Mouse (Mus musculus): ENCODE data around the gene Erich3. TPM values are rescaled to one million over a fixed set of nuclear protein-coding genes. Genes with fewer than 3 reads are reported as not detected.

The Erich3 gene
- polyA plus RNA-seq, 1 experiment: 0.42 TPM

GRCm38 (mm10) chr3:154704755-154705154 lies 41.1 kb downstream of the Erich3 start:
- 87% methylated on average over 6 of the region's 6 CpGs for WGBS
- H3K27me3 ChIP-seq (ENCODE audit: control insufficient read depth, insufficient read depth, low read length): no peaks in the 10 kb centered on the region
- no peak for DNase-seq
- H3K4me1 ChIP-seq (replicated peaks; ENCODE audit: control insufficient read depth, insufficient read depth, low read length): no peaks in the 10 kb centered on the region
- H3K27ac ChIP-seq (ENCODE audit: control insufficient read depth, insufficient read depth, low read length): no peak overlapping the region
- no peak for TF ChIP-seq POLR2A (IDR thresholded peaks at IDR 0.05; ENCODE audit: control insufficient read depth, extremely low read depth, insufficient read depth, low read length, poor library complexity)
- no peak for TF ChIP-seq CTCF (IDR thresholded peaks at IDR 0.05; ENCODE audit: borderline replicate concordance, control insufficient read depth, extremely low read depth, insufficient read depth, low read length, poor library complexity)
- no peaks in the 10 kb centered on the region for H3K36me3 ChIP-seq (ENCODE audit: control insufficient read depth, insufficient read depth, low read length)
- H3K4me3 ChIP-seq (ENCODE audit: control insufficient read depth, insufficient read depth, low read length): no peak overlapping the region

- no peak for TF ChIP-seq POLR2A (IDR thresholded peaks at IDR 0.05; ENCODE audit: control insufficient read depth, extremely low read depth, insufficient read depth, low read length, poor library complexity)
- no peak for TF ChIP-seq CTCF (IDR thresholded peaks at IDR 0.05; ENCODE audit: borderline replicate concordance, control insufficient read depth, extremely low read depth, insufficient read depth, low read length, poor library complexity)
- Histone ChIP-seq H3K36me3 (ENCODE audit: control insufficient read depth, insufficient read depth, low read length) (no peaks in the 10 kb centered on the region), H3K4me1 (replicated peaks; ENCODE audit: control insufficient read depth, insufficient read depth, low read length) (no peaks in the 10 kb centered on the region), H3K27me3 (ENCODE audit: control insufficient read depth, insufficient read depth, low read length) (no peaks in the 10 kb centered on the region), H3K4me3 (ENCODE audit: control insufficient read depth, insufficient read depth, low read length) (no peak overlapping the region), H3K27ac (ENCODE audit: control insufficient read depth, insufficient read depth, low read length) (no peak overlapping the region)
- WGBS: 95% methylated on average over 3 of the region's 3 CpGs
- DNase-seq: no peak
Observed at GRCm38 (mm10) chr3:154708150-154708549, 44.5 kb downstream of the Erich3 start.

- WGBS: 78% methylated on average over 7 of the region's 7 CpGs
- no peak overlapping the region for H3K27ac ChIP-seq (ENCODE audit: control insufficient read depth, insufficient read depth, low read length)
- no peak for DNase-seq
- no peaks in the 10 kb centered on the region for H3K4me1 ChIP-seq (replicated peaks; ENCODE audit: control insufficient read depth, insufficient read depth, low read length)
- no peaks in the 10 kb centered on the region for H3K27me3 ChIP-seq (ENCODE audit: control insufficient read depth, insufficient read depth, low read length)
- TF ChIP-seq CTCF (IDR thresholded peaks at IDR 0.05; ENCODE audit: borderline replicate concordance, control insufficient read depth, extremely low read depth, insufficient read depth, low read length, poor library complexity): no peak
- no peaks in the 10 kb centered on the region for H3K36me3 ChIP-seq (ENCODE audit: control insufficient read depth, insufficient read depth, low read length)
- no peak overlapping the region for H3K4me3 ChIP-seq (ENCODE audit: control insufficient read depth, insufficient read depth, low read length)
Observed at GRCm38 (mm10) chr3:154723198-154723597, 59.5 kb downstream of the Erich3 start.

GRCm38 (mm10) chr3:154731431-154731830 lies 67.8 kb downstream of the Erich3 start:
- Histone ChIP-seq H3K4me1 (replicated peaks; ENCODE audit: control insufficient read depth, insufficient read depth, low read length) (no peaks in the 10 kb centered on the region), H3K36me3 (ENCODE audit: control insufficient read depth, insufficient read depth, low read length) (no peaks in the 10 kb centered on the region), H3K4me3 (ENCODE audit: control insufficient read depth, insufficient read depth, low read length) (no peak overlapping the region), H3K27ac (ENCODE audit: control insufficient read depth, insufficient read depth, low read length) (no peak overlapping the region), H3K27me3 (ENCODE audit: control insufficient read depth, insufficient read depth, low read length) (no peaks in the 10 kb centered on the region)
- WGBS: 93% methylated on average over 10 of the region's 10 CpGs
- no peak for DNase-seq
- TF ChIP-seq CTCF (IDR thresholded peaks at IDR 0.05; ENCODE audit: borderline replicate concordance, control insufficient read depth, extremely low read depth, insufficient read depth, low read length, poor library complexity): no peak
- TF ChIP-seq POLR2A (IDR thresholded peaks at IDR 0.05; ENCODE audit: control insufficient read depth, extremely low read depth, insufficient read depth, low read length, poor library complexity): no peak

- Histone ChIP-seq H3K36me3 (ENCODE audit: control insufficient read depth, insufficient read depth, low read length) (no peaks in the 10 kb centered on the region), H3K4me3 (ENCODE audit: control insufficient read depth, insufficient read depth, low read length) (no peak overlapping the region), H3K27me3 (ENCODE audit: control insufficient read depth, insufficient read depth, low read length) (no peaks in the 10 kb centered on the region), H3K27ac (ENCODE audit: control insufficient read depth, insufficient read depth, low read length) (no peak overlapping the region), H3K4me1 (replicated peaks; ENCODE audit: control insufficient read depth, insufficient read depth, low read length) (no peaks in the 10 kb centered on the region)
- DNase-seq: no peak
- TF ChIP-seq CTCF (IDR thresholded peaks at IDR 0.05; ENCODE audit: borderline replicate concordance, control insufficient read depth, extremely low read depth, insufficient read depth, low read length, poor library complexity) (no peak), POLR2A (IDR thresholded peaks at IDR 0.05; ENCODE audit: control insufficient read depth, extremely low read depth, insufficient read depth, low read length, poor library complexity) (no peak)
- WGBS: 90% methylated on average over 5 of the region's 5 CpGs
Observed at GRCm38 (mm10) chr3:154741496-154741895, 77.8 kb downstream of the Erich3 start.

GRCm38 (mm10) chr3:154742927-154743326 lies 79.3 kb downstream of the Erich3 start:
- no peak for DNase-seq
- Histone ChIP-seq H3K27ac (ENCODE audit: control insufficient read depth, insufficient read depth, low read length) (no peak overlapping the region), H3K4me3 (ENCODE audit: control insufficient read depth, insufficient read depth, low read length) (no peak overlapping the region), H3K36me3 (ENCODE audit: control insufficient read depth, insufficient read depth, low read length) (no peaks in the 10 kb centered on the region), H3K4me1 (replicated peaks; ENCODE audit: control insufficient read depth, insufficient read depth, low read length) (no peaks in the 10 kb centered on the region), H3K27me3 (ENCODE audit: control insufficient read depth, insufficient read depth, low read length) (no peaks in the 10 kb centered on the region)
- WGBS: 72% methylated on average over 5 of the region's 5 CpGs
- TF ChIP-seq POLR2A (IDR thresholded peaks at IDR 0.05; ENCODE audit: control insufficient read depth, extremely low read depth, insufficient read depth, low read length, poor library complexity) (no peak), CTCF (IDR thresholded peaks at IDR 0.05; ENCODE audit: borderline replicate concordance, control insufficient read depth, extremely low read depth, insufficient read depth, low read length, poor library complexity) (no peak)

- H3K4me3 ChIP-seq (ENCODE audit: control insufficient read depth, insufficient read depth, low read length): no peak overlapping the region
- H3K36me3 ChIP-seq (ENCODE audit: control insufficient read depth, insufficient read depth, low read length): no peaks in the 10 kb centered on the region
- no peaks in the 10 kb centered on the region for H3K4me1 ChIP-seq (replicated peaks; ENCODE audit: control insufficient read depth, insufficient read depth, low read length)
- WGBS: 89% methylated on average over 2 of the region's 2 CpGs
- TF ChIP-seq CTCF (IDR thresholded peaks at IDR 0.05; ENCODE audit: borderline replicate concordance, control insufficient read depth, extremely low read depth, insufficient read depth, low read length, poor library complexity) (no peak), POLR2A (IDR thresholded peaks at IDR 0.05; ENCODE audit: control insufficient read depth, extremely low read depth, insufficient read depth, low read length, poor library complexity) (no peak)
- no peak overlapping the region for H3K27ac ChIP-seq (ENCODE audit: control insufficient read depth, insufficient read depth, low read length)
- DNase-seq: no peak
- no peaks in the 10 kb centered on the region for H3K27me3 ChIP-seq (ENCODE audit: control insufficient read depth, insufficient read depth, low read length)
Observed at GRCm38 (mm10) chr3:154744317-154744716, 80.7 kb downstream of the Erich3 start.
